11 mouse cellular contexts compared by ENCODE assay signal in genomic region chr2:40960236-40960635, GRCm38 (mm10).
"Had no signal": no experiment of that assay in that cellular context is flagged by ENCODE, and none has a peak within 500 bp of the region (broad histone marks: within the 10 kb centered on the region; RNA-seq: fewer than 3 reads in every experiment).

No protein-coding gene starts in this region.

- DNase-seq: kidney, adult 18-20 months; kidney, adult 9 months; kidney, postnatal 14 days; kidney, postnatal 4 days; layer of hippocampus, postnatal 36 days; left cerebral cortex, postnatal 4 days; liver, postnatal 0 days; lung, embryonic 14.5 days; spleen, adult 18-20 months; thymus, adult 2 months; thymus, postnatal 14 days had no signal
